Mouse (Mus musculus) bone marrow, adult 2 months (tissue): ENCODE measurements around the gene Tekt4. TPM values are rescaled to one million over a fixed set of nuclear protein-coding genes. Genes with fewer than 3 reads are reported as not detected.
A peak's percentile ranks its signal among the peaks of the same experiment; 100 is the strongest.

ENCODE experiments used
- H3K27ac ChIP-seq: fragments of 200-500 bp; 2 replicates; pipeline ENCODE4 v1.5.1; 2012; ENCODE audit warnings: low read depth, mild to moderate bottlenecking, control low read depth, inconsistent platforms, low read length; ENCODE audit not compliant: control insufficient read depth, poor library complexity, insufficient read depth
- H3K4me1 ChIP-seq: fragments of 200-500 bp; 2 replicates; pipeline ENCODE4 v1.6.1; 2011; ENCODE audit warnings: low read length; ENCODE audit not compliant: control insufficient read depth, insufficient read depth
- H3K4me3 ChIP-seq: fragments of 200-500 bp; replicated peaks from 2 replicates; pipeline ENCODE3; 2011; ENCODE audit warnings: mild to moderate bottlenecking, low read depth, low read length, control low read depth; ENCODE audit not compliant: control insufficient read depth
- CTCF ChIP-seq: fragments of 200-500 bp; IDR thresholded peaks from 2 replicates; pipeline ENCODE4 v1.5.1; 2011; ENCODE audit warnings: low read length, control low read depth; ENCODE audit not compliant: control insufficient read depth, insufficient read depth
- POLR2A ChIP-seq: fragments of 200-500 bp; IDR thresholded peaks from 2 replicates; pipeline ENCODE4 v1.6.1; 2011; ENCODE audit warnings: low read depth, mild to moderate bottlenecking, control low read depth, low read length, borderline replicate concordance; ENCODE audit not compliant: control insufficient read depth
- WGBS: fragments of 180-500 bp; shearing (Covaris S2); methylation state at CpG from one replicate; pipeline ENCODE4 v1.1.7; 2018; 5-methylcytosine and 5-hydroxymethylcytosine counted together
- polyA plus RNA-seq: library from polyadenylated mRNA; stranded (reverse); fragments of >200 nt; gene quantifications from 2 replicates; pipeline ENCODE4 v1.2.4, GENCODE M21; 2011; ENCODE audit warnings: low replicate concordance; ENCODE audit not compliant: missing spikeins, insufficient read depth, insufficient read length

Gene Tekt4
- polyA plus RNA-seq, 1 experiment: not detected

DNA sequence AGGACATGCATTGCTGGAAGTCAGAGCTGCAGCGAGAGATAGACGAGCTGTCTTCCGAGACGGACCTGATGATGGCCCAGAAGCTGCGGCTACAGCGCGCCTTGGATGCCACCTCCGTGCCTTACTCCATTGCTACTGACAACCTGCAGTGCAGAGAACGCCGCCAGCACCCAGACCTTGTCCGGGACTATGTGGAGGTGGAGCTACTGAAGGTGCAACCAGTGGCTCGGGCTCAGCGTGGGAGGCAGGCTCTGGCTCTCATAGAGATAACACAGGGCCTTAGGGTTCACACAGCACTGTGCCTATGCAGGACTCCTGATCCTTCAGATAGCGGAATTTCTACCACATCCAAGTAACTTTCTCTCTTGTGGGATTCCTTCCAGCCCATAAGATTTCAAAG is 17.6 kb downstream of the Tekt4 start:
- H3K4me3 ChIP-seq: no peak overlapping the region
- WGBS: 48% methylated on average over 14 of the region's 14 CpGs
- H3K4me1 ChIP-seq: no peaks in the 10 kb centered on the region
- TF ChIP-seq CTCF (no peak), POLR2A (no peak)
- H3K27ac ChIP-seq: no peak overlapping the region

GRCm38 (mm10) chr17:25474330-25475077 is 20.1 kb downstream of the Tekt4 start:
- WGBS: 2% methylated on average over 38 of the region's 38 CpGs
- TF ChIP-seq POLR2A: peak; percentile 22; the same call in 1 of the 2 replicates
- peak; percentile 48 for TF ChIP-seq CTCF
- Histone ChIP-seq H3K4me3 (peak overlapping the region; percentile 13), H3K4me1 (no peaks in the 10 kb centered on the region), H3K27ac (no peak overlapping the region)

- H3K27ac ChIP-seq: no peak overlapping the region
- WGBS: 43% methylated on average over 19 of the region's 19 CpGs
These were observed 21.7 kb downstream of the Tekt4 start for GRCm38 (mm10) chr17:25475946-25476744.

GRCm38 (mm10) chr17:25480152-25480551 is 25.7 kb downstream of the Tekt4 start:
- WGBS: 57% methylated on average over 8 of the region's 8 CpGs
- no peaks in the 10 kb centered on the region for H3K4me1 ChIP-seq
- H3K4me3 ChIP-seq: no peak overlapping the region
- TF ChIP-seq CTCF (no peak), POLR2A (no peak)
- H3K27ac ChIP-seq: no peak overlapping the region

More at GRCm38 (mm10) chr17:25475946-25476744, 21.7 kb downstream of the Tekt4 start:
- Histone ChIP-seq H3K4me1 (no peaks in the 10 kb centered on the region), H3K4me3 (no peak overlapping the region)
- TF ChIP-seq CTCF (peak; percentile 60), POLR2A (no peak)

DNA sequence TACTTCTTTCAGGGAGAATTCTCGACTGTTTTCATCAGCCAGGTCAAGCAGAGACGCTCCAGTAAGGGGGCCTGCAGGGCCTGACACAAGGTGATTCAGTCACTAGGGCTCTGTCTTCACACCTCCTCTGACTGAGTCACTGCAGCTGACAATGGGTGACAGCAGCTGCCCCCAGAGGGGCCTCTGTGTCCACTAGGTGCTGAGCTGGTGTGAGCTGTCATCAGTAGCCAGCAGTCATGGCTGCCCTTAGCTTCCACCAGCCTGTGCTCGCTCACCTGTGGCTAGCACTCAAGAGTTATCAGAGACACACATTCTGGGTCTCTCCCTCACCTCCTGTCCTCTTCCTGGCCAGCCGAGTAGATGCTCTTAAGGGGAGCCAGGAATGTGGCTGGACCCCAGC is 26.4 kb downstream of the Tekt4 start:
- Histone ChIP-seq H3K4me3 (no peak overlapping the region), H3K27ac (no peak overlapping the region), H3K4me1 (no peaks in the 10 kb centered on the region)
- no peak for TF ChIP-seq CTCF
- TF ChIP-seq POLR2A: no peak
- WGBS: 47% methylated on average over 4 of the region's 4 CpGs

- Histone ChIP-seq H3K27ac (no peak overlapping the region), H3K4me3 (no peak overlapping the region), H3K4me1 (no peaks in the 10 kb centered on the region)
- 79% methylated on average over 6 of the region's 6 CpGs for WGBS
- TF ChIP-seq CTCF (no peak), POLR2A (no peak)
These were observed 27.7 kb downstream of the Tekt4 start for GRCm38 (mm10) chr17:25482092-25482491.

DNA sequence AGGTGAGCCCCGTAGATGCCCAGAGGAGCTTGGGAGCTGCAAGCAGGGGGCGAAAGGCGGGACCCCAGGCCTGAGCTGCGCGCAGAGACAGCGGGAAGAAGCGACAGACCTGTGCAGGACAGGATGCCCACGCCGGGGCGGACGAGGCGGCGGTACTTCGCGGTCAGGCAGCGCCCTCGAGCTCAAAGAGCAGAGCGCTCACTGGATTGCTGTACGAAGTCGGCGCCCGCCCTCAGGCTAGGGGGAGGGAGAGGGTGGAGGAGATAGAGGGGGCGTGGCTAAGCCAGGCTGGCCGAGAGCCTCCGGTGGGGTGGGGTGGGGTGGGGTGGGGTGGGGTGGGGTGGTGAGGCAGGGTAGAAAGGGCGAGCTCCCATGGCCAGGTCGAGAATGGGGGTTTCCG is 42.6 kb downstream of the Tekt4 start, which contains the start of gene Sstr5:
Gene Sstr5 (minus strand): TSS at position 276 of the 400 bp plus-strand sequence.
- 3% methylated on average over 28 of the region's 28 CpGs for WGBS
- Histone ChIP-seq H3K4me3 (no peak within 1 kb of the TSS), H3K4me1 (no peaks in the 10 kb centered on the region), H3K27ac (no peak within 1 kb of the TSS)
- TF ChIP-seq CTCF (no peak), POLR2A (no peak)

DNA sequence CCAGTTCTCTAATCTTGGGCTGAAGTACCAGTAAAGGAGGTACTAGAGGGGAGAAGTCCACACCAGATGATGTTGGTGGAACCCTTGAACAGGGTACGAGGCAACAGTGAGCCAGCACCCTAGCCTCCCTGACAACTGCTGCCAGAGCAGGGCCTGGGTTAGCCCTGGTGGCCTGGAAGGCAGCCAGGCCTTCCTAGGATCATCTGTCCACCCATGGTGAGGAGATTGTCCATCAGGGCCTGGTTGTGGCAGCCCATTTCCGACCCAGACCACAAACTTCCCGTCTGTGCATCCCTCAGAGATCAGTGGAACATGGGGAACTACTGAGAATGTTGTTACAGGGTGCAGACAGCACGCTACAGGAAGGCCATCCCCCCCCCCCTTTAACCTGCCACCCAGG is 48.2 kb downstream of the Tekt4 start:
- WGBS: 14% methylated on average over 4 of the region's 4 CpGs

More for the DNA sequence above, 48.2 kb downstream of the Tekt4 start:
- H3K4me1 ChIP-seq: no peaks in the 10 kb centered on the region
- H3K4me3 ChIP-seq: no peak overlapping the region
- H3K27ac ChIP-seq: no peak overlapping the region
- TF ChIP-seq POLR2A (no peak), CTCF (no peak)
